Mouse (Mus musculus): ENCODE measurements around the gene Zfp995.
"Not testable (repeated sequence)": the region's sequence is repeated elsewhere in the genome, so short reads cannot be mapped to it uniquely, and the experiment has no call there.

The Zfp995 gene

GRCm38 (mm10) chr17:21909456-21910052, at the start of gene Zfp995:
Zfp995 (minus strand) TSS chr17:21909926.
- peak; percentile 9 for DNase-seq (ENCODE audit: low spot score)

- no peak for DNase-seq (ENCODE audit: low spot score)
These were observed 687 bp downstream of the Zfp995 start for GRCm38 (mm10) chr17:21909039-21909438.

- DNase-seq (ENCODE audit: low spot score), result no peak
These were observed 38.5 kb downstream of the Zfp995 start for GRCm38 (mm10) chr17:21871256-21871655.

GRCm38 (mm10) chr17:21846322-21846582, 63.5 kb downstream of the Zfp995 start:
- not testable (repeated sequence) for DNase-seq (ENCODE audit: low spot score)

GRCm38 (mm10) chr17:21845545-21846321, 64.0 kb downstream of the Zfp995 start, which contains the start of gene Zfp820:
Zfp820 (minus strand) TSS chr17:21845772.
- no peak for DNase-seq (ENCODE audit: low spot score)

GRCm38 (mm10) chr17:21838510-21838909, 71.2 kb downstream of the Zfp995 start:
- DNase-seq (ENCODE audit: low spot score), result no peak
